Mouse (Mus musculus) telencephalon, adult 2 months (tissue): ENCODE measurements around the gene Rnf214.

Experiments
- DNase-seq: peaks from one replicate; pipeline ENCODE4 v3.0.0-alpha.2; 2011; ENCODE audit warnings: low read depth, low spot score

Rnf214 gene

DNA sequence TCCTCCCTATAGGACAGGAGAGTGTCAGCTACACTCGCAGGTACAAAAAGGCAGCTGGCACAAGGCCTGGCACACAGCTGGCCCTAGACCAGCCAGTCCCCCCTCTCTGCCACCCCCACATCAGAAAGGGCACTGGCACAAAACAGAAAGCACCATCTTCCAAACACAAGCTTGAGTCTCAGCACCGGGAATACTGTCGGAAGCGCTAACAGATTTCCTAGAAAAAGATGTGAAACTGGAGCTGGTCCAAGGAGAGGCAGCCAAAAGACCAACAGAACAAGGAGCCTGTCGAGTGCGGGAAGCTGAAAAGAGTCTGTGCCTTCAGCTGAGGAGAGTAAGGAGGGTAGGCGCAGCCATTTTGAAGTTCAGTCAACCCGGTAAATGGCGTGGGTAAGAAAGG lies 91.6 kb downstream of the Rnf214 start:
- peak; percentile 58 for DNase-seq
